Mouse (Mus musculus): ENCODE data around the gene Gm13287.
A peak's percentile ranks its signal among the peaks of the same experiment; 100 is the strongest.
"Not testable (repeated sequence)": the region's sequence is repeated elsewhere in the genome, so short reads cannot be mapped to it uniquely, and the experiment has no call there.

Gm13287 gene

DNA sequence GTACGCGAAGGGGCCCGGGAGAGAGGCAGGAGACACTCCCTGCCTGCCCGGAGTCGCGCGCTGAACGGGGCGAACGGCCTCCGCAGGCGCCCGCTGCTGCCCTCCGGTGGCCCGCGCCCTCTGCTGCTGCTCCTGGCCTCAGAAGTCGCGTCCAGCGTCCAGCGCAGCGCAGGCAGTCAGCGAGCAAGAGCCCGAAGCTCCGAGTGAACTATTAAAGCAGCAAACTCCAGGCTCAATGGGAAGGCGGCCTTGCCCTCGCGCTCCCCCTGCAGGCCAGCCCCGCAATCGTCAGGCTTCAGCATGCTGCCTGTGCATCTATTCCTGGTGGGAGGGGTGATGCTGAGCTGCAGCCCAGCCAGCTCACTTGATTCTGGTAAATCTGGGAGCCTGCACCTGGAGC is at the start of gene Gm13287:
Gene Gm13287 (plus strand): TSS at position 301 of the 400 bp plus-strand sequence.
- not testable (repeated sequence) for DNase-seq

DNA sequence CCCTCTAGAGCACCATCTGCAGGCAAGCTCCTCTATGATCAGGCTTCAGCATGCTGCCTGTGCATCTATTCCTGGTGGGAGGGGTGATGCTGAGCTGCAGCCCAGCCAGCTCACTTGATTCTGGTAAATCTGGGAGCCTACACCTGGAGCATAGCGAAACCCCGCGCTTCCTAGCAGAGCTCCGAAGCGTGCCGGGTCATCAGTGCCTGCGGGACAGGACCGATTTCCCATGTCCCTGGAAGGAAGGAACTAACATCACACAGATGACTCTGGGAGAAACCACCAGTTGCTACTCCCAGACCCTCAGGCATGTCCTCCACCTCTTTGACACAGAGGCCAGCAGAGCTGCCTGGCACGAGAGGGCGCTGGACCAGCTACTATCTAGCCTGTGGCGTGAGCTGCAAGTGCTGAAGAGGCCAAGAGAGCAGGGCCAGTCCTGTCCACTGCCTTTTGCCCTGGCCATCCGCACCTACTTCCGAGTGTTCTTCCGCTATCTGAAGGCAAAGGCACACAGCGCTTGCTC is 48.2 kb upstream of the Gm13287 start, which contains the start of gene Gm13271:
Gene Gm13271 (plus strand): TSS at position 51 of the 523 bp plus-strand sequence.
- DNase-seq = peak; percentile 78

DNA sequence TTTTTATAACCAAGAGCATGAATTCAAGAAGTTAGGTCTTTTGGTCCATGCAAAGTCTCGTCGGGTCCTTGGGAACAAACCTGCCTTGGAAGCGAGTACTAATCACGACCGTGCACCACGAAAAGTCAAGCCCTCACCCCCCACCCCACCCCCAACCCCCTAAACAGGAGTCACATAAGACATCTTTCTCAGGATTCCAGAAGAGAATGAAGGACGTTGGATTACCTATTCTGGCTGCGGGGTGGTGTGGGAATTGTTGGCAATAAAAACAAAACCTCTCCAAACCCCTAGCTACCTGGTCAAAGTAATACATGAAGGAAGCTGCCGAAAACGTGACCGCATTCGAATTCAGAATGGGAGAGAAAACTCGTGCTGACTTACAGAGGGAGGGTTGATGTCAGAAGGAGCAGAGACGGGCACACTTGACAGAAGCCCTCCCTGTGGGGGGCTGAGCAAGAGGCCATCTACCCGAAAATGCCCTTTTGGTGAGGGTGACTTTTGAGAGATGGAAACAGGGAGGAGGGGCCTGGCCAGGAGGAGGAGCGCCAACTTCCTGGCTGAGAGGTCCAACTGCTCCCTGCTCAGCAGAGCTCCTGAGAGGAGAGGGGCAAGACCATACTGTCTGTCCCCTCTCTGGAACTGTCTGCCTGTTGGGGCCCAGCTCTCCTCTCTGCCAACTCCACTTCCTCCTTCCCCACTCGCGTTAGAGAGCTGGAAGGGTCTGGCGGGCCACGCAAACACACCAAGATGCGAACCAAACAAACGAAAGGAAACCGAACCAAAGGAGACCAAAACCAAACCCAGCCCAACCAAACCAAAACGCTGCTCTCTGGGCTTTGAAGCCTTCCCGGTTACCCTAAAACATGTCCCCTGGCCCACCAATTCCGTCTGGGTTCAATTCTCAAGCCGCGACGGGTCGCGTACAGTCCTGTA is 46.2 kb upstream of the Gm13287 start:
- not testable (repeated sequence) for DNase-seq

DNA sequence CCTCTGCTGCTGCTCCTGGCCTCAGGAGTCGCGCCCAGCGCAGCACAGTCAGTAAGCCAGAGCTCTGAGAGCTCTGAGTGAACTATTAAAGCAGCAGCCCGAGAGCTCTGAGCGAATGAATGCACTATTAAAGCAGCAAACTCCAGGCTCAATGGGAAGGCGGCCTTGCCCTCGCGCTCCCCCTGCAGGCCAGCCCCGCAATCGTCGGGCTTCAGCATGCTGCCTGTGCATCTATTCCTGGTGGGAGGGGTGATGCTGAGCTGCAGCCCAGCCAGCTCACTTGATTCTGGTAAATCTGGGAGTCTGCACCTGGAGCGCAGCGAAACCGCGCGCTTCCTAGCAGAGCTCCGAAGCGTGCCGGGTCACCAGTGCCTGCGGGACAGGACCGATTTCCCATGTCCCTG is 45.4 kb upstream of the Gm13287 start:
- peak; percentile 93 for DNase-seq

DNA sequence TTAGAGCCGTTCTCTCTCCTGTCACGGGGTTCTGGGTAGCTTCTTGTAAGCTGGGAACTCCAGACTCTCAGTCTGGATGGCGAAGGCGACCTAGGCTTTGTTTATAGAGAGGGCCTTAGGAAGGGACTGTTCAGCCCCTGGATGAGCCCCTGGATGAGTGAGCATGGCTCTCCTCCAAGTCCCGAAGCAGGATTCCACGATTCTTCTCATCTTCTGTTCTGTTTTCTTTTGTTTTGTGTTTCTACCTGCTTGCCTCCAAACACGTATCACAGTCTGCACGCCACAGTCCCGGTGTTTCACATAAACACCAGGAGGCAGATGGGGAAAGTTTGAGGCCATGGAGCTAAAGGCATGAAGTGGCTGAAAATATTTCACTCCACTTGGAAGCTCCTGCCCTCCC is 44.3 kb upstream of the Gm13287 start:
- DNase-seq = peak; percentile 19

DNA sequence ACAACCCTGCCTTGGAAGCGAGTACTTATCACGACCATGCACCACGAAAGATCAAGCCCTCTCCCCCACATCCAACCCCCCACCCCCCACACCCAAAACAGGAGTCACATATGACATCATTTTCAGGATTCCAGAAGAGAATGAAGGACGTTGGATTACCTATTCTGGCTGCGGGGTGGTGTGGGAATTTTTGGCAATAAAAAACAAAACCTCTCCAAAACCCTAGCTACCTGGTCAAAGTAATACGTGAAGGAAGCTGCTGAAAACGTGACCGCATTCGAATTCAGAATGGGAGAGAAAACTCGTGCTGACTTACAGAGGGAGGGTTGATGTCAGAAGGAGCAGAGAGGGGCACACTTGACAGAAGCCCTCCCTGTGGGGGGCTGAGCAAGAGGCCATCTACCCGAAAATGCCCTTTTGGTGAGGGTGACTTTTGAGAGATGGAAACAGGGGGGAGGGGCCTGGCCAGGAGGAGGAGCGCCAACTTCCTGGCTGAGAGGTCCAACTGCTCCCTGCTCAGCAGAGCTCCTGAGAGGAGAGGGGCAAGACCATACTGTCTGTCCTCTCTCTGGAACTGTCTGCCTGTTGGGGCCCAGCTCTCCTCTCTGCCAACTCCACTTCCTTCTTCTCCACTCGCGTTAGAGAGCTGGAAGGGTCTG is 43.3 kb upstream of the Gm13287 start, which contains the start of gene Gm13283:
Gene Gm13283 (plus strand): TSS at position 510 of the 659 bp plus-strand sequence.
- peak; percentile 29 for DNase-seq

DNA sequence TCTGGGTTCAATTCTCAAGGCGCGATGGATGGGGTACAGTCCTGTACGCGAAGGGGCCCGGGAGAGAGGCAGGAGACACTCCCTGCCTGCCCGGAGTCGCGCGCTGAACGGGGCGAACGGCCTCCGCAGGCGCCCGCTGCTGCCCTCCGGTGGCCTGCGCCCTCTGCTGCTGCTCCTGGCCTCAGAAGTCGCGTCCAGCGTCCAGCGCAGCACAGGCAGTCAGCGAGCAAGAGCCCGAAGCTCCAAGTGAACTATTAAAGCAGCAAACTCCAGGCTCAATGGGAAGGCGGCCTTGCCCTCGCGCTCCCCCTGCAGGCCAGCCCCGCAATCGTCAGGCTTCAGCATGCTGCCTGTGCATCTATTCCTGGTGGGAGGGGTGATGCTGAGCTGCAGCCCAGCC is 42.6 kb upstream of the Gm13287 start:
- peak; percentile 69 for DNase-seq

DNA sequence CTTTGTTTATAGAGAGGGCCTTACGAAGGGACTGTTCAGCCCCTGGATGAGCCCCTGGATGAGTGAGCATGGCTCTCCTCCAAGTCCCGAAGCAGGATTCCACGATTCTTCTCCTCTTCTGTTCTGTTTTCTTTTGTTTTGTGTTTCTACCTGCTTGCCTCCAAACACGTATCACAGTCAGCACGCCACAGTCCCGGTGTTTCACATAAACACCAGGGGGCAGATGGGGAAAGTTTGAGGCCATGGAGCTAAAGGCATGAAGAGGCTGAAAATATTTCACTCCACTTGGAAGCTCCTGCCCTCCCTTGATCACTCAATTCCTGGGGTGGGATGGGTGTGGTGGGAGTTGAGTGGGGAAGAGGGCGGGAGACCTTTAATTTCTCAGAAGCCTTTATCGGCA is 41.3 kb upstream of the Gm13287 start:
- peak; percentile 79 for DNase-seq

DNA sequence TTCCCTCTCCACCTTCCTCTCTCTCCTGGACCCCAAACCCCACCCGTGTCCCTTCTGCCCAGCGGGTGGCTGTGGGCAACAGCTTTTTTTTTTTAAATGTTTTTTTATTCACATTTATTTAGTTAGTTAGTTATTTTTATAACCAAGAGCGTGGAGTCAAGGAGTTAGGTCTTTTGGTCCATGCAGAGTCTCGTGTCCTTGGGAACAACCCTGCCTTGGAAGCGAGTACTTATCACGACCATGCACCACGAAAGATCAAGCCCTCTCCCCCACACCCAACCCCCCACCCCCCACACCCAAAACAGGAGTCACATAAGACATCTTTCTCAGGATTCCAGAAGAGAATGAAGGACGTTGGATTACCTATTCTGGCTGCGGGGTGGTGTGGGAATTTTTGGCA is 40.7 kb upstream of the Gm13287 start:
- peak; percentile 14 for DNase-seq

DNA sequence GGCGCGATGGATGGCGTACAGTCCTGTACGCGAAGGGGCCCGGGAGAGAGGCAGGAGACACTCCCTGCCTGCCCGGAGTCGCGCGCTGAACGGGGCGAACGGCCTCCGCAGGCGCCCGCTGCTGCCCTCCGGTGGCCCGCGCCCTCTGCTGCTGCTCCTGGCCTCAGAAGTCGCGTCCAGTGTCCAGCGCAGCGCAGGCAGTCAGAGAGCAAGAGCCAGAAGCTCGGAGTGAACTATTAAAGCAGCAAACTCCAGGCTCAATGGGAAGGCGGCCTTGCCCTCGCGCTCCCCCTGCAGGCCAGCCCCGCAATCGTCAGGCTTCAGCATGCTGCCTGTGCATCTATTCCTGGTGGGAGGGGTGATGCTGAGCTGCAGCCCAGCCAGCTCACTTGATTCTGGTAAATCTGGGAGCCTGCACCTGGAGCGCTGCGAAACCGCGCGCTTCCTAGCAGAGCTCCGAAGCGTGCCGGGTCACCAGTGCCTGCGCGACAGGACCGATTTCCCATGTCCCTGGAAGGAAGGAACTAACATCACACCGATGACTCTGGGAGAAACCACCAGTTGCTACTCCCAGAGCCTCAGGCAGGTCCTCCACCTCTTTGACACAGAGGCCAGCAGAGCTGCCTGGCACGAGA is 39.6 kb upstream of the Gm13287 start:
- peak; percentile 51 for DNase-seq

DNA sequence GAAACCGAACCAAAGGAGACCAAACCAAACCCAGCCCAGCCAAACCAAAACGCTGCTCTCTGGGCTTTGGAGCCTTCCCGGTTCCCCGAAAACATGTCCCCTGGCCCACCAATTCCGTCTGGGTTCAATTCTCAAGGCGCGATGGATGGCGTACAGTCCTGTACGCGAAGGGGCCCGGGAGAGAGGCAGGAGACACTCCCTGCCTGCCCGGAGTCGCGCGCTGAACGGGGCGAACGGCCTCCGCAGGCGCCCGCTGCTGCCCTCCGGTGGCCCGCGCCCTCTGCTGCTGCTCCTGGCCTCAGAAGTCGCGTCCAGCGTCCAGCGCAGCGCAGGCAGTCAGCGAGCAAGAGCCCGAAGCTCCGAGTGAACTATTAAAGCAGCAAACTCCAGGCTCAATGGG is 29.5 kb upstream of the Gm13287 start, which contains the start of gene Gm13290:
Gene Gm13290 (plus strand): TSS at position 301 of the 400 bp plus-strand sequence.
- not testable (repeated sequence) for DNase-seq

DNA sequence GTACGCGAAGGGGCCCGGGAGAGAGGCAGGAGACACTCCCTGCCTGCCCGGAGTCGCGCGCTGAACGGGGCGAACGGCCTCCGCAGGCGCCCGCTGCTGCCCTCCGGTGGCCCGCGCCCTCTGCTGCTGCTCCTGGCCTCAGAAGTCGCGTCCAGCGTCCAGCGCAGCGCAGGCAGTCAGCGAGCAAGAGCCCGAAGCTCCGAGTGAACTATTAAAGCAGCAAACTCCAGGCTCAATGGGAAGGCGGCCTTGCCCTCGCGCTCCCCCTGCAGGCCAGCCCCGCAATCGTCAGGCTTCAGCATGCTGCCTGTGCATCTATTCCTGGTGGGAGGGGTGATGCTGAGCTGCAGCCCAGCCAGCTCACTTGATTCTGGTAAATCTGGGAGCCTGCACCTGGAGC is 26.4 kb upstream of the Gm13287 start, which contains the start of gene Gm13289:
Gene Gm13289 (plus strand): TSS at position 301 of the 400 bp plus-strand sequence.
- DNase-seq = not testable (repeated sequence)

DNA sequence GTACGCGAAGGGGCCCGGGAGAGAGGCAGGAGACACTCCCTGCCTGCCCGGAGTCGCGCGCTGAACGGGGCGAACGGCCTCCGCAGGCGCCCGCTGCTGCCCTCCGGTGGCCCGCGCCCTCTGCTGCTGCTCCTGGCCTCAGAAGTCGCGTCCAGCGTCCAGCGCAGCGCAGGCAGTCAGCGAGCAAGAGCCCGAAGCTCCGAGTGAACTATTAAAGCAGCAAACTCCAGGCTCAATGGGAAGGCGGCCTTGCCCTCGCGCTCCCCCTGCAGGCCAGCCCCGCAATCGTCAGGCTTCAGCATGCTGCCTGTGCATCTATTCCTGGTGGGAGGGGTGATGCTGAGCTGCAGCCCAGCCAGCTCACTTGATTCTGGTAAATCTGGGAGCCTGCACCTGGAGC is 23.5 kb upstream of the Gm13287 start, which contains the start of gene Gm13272:
Gene Gm13272 (plus strand): TSS at position 301 of the 400 bp plus-strand sequence.
- DNase-seq = not testable (repeated sequence)

DNA sequence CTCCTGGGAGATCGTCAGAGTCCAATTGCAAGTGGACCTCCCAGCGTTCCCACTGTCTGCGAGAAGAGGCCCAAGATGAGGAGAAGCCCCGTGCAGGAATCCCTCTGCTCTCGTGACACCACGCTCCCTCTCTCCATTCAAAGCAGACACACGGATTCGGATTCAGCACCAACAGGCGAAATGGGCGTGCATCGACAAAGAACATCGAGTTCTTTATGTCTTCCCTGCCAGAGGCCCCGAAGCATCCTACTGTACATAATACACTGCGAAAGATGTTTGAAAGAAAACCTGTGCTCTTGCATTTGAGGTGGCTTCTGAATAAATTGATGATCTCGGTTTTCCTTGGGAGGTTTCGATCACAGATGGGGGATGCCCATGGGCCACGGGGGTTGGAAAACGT is 22.7 kb upstream of the Gm13287 start:
- DNase-seq = not testable (repeated sequence)

DNA sequence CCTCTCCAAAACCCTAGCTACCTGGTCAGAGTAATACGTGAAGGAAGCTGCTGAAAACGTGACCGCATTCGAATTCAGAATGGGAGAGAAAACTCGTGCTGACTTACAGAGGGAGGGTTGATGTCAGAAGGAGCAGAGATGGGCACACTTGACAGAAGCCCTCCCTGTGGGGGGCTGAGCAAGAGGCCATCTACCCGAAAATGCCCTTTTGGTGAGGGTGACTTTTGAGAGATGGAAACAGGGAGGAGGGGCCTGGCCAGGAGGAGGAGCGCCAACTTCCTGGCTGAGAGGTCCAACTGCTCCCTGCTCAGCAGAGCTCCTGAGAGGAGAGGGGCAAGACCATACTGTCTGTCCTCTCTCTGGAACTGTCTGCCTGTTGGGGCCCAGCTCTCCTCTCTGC is 21.2 kb upstream of the Gm13287 start, which contains the start of gene Ifnz:
Gene Ifnz (plus strand): TSS at position 301 of the 400 bp plus-strand sequence.
- not testable (repeated sequence) for DNase-seq

DNA sequence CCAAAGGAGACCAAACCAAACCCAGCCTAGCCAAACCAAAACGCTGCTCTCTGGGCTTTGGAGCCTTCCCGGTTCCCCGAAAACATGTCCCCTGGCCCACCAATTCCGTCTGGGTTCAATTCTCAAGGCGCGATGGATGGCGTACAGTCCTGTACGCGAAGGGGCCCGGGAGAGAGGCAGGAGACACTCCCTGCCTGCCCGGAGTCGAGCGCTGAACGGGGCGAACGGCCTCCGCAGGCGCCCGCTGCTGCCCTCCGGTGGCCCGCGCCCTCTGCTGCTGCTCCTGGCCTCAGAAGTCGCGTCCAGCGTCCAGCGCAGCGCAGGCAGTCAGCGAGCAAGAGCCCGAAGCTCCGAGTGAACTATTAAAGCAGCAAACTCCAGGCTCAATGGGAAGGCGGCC is 20.7 kb upstream of the Gm13287 start:
- DNase-seq = not testable (repeated sequence)

DNA sequence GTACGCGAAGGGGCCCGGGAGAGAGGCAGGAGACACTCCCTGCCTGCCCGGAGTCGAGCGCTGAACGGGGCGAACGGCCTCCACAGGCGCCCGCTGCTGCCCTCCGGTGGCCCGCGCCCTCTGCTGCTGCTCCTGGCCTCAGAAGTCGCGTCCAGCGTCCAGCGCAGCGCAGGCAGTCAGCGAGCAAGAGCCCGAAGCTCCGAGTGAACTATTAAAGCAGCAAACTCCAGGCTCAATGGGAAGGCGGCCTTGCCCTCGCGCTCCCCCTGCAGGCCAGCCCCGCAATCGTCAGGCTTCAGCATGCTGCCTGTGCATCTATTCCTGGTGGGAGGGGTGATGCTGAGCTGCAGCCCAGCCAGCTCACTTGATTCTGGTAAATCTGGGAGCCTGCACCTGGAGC is 17.6 kb upstream of the Gm13287 start, which contains the start of gene Gm13276:
Gene Gm13276 (plus strand): TSS at position 301 of the 400 bp plus-strand sequence.
- not testable (repeated sequence) for DNase-seq

DNA sequence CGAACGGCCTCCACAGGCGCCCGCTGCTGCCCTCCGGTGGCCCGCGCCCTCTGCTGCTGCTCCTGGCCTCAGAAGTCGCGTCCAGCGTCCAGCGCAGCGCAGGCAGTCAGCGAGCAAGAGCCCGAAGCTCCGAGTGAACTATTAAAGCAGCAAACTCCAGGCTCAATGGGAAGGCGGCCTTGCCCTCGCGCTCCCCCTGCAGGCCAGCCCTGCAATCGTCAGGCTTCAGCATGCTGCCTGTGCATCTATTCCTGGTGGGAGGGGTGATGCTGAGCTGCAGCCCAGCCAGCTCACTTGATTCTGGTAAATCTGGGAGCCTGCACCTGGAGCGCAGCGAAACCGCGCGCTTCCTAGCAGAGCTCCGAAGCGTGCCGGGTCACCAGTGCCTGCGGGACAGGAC is 14.7 kb upstream of the Gm13287 start, which contains the start of gene Gm13277:
Gene Gm13277 (plus strand): TSS at position 231 of the 400 bp plus-strand sequence.
- peak; percentile 54 for DNase-seq

DNA sequence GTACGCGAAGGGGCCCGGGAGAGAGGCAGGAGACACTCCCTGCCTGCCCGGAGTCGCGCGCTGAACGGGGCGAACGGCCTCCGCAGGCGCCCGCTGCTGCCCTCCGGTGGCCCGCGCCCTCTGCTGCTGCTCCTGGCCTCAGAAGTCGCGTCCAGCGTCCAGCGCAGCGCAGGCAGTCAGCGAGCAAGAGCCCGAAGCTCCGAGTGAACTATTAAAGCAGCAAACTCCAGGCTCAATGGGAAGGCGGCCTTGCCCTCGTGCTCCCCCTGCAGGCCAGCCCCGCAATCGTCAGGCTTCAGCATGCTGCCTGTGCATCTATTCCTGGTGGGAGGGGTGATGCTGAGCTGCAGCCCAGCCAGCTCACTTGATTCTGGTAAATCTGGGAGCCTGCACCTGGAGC is 11.8 kb upstream of the Gm13287 start, which contains the start of gene Gm13278:
Gene Gm13278 (plus strand): TSS at position 301 of the 400 bp plus-strand sequence.
- not testable (repeated sequence) for DNase-seq

DNA sequence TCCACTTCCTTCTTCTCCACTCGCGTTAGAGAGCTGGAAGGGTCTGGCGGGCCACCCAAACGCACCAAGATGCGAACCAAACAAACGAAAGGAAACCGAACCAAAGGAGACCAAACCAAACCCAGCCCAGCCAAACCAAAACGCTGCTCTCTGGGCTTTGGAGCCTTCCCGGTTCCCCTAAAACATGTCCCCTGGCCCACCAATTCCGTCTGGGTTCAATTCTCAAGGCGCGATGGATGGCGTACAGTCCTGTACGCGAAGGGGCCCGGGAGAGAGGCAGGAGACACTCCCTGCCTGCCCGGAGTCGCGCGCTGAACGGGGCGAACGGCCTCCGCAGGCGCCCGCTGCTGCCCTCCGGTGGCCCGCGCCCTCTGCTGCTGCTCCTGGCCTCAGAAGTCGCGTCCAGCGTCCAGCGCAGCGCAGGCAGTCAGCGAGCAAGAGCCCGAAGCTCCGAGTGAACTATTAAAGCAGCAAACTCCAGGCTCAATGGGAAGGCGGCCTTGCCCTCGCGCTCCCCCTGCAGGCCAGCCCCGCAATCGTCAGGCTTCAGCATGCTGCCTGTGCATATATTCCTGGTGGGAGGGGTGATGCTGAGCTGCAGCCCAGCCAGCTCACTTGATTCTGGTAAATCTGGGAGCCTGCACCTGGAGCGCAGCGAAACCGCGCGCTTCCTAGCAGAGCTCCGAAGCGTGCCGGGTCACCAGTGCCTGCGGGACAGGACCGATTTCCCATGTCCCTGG is 8.9 kb upstream of the Gm13287 start, which contains the start of gene Gm13275:
Gene Gm13275 (plus strand): TSS at position 552 of the 740 bp plus-strand sequence.
- peak; percentile 50 for DNase-seq

DNA sequence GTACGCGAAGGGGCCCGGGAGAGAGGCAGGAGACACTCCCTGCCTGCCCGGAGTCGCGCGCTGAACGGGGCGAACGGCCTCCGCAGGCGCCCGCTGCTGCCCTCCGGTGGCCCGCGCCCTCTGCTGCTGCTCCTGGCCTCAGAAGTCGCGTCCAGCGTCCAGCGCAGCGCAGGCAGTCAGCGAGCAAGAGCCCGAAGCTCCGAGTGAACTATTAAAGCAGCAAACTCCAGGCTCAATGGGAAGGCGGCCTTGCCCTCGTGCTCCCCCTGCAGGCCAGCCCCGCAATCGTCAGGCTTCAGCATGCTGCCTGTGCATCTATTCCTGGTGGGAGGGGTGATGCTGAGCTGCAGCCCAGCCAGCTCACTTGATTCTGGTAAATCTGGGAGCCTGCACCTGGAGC is 6.0 kb upstream of the Gm13287 start, which contains the start of gene Gm13279:
Gene Gm13279 (plus strand): TSS at position 301 of the 400 bp plus-strand sequence.
- not testable (repeated sequence) for DNase-seq

Measured in layer of hippocampus, adult 9-11 months (tissue).